Mouse (Mus musculus) embryo, embryonic 11 days (tissue): ENCODE measurements around the gene Uox.

Source experiments
- DNase-seq: peaks from one replicate; pipeline ENCODE4 v3.0.0-alpha.2; 2015

Gene Uox

GRCm38 (mm10) chr3:146628227-146628982, 58.2 kb downstream of the Uox start:
- DNase-seq, result no peak

GRCm38 (mm10) chr3:146632506-146632905, 62.3 kb downstream of the Uox start:
- no peak for DNase-seq

GRCm38 (mm10) chr3:146641818-146642427, 71.7 kb downstream of the Uox start:
- no peak for DNase-seq

- no peak for DNase-seq
Observed at GRCm38 (mm10) chr3:146649311-146649894, 79.2 kb downstream of the Uox start.

- DNase-seq, result no peak
Observed at GRCm38 (mm10) chr3:146650716-146651115, 80.5 kb downstream of the Uox start.

- DNase-seq, result no peak
Observed at GRCm38 (mm10) chr3:146651217-146651616, 81.0 kb downstream of the Uox start, which contains the start of gene 4930503B20Rik. Gene 4930503B20Rik, minus strand, starts transcription at chr3:146651317.

- DNase-seq, result no peak
Observed at GRCm38 (mm10) chr3:146652431-146652830, 82.2 kb downstream of the Uox start.

- DNase-seq, result no peak
Observed at GRCm38 (mm10) chr3:146653692-146654091, 83.5 kb downstream of the Uox start.

- DNase-seq, result peak; percentile 31
Observed at GRCm38 (mm10) chr3:146655111-146655577, 84.9 kb downstream of the Uox start.

- no peak for DNase-seq
Observed at GRCm38 (mm10) chr3:146657433-146657832, 87.2 kb downstream of the Uox start.

GRCm38 (mm10) chr3:146658061-146658639, 87.9 kb downstream of the Uox start:
- no peak for DNase-seq

- no peak for DNase-seq
Observed at GRCm38 (mm10) chr3:146659321-146659720, 89.1 kb downstream of the Uox start.

GRCm38 (mm10) chr3:146661001-146661400, 90.8 kb downstream of the Uox start:
- no peak for DNase-seq

GRCm38 (mm10) chr3:146661907-146662306, 91.7 kb downstream of the Uox start:
- DNase-seq, result no peak

- no peak for DNase-seq
Observed at GRCm38 (mm10) chr3:146671121-146671520, 100.9 kb downstream of the Uox start.

GRCm38 (mm10) chr3:146675101-146675500, 104.9 kb downstream of the Uox start:
- no peak for DNase-seq

GRCm38 (mm10) chr3:146676193-146676592, 106.0 kb downstream of the Uox start:
- no peak for DNase-seq

GRCm38 (mm10) chr3:146679646-146680045, 109.4 kb downstream of the Uox start:
- no peak for DNase-seq

- DNase-seq, result no peak
Observed at GRCm38 (mm10) chr3:146680625-146681024, 110.4 kb downstream of the Uox start.

GRCm38 (mm10) chr3:146681696-146682095, 111.5 kb downstream of the Uox start:
- no peak for DNase-seq
